8 mouse cellular contexts compared by ENCODE assay signal in genomic region chr8:84965731-84966291, GRCm38 (mm10). TPM values are rescaled to one million over a fixed set of nuclear protein-coding genes. Genes with fewer than 3 reads are reported as not detected.
DNase-seq lines count a peak whose midpoint lies in the region; ATAC-seq lines count a peak whose summit lies in the region.

No protein-coding gene starts in this region.

- peak overlapping the region; percentile 70 for H3K4me3 ChIP-seq in intestine, embryonic 14.5 days (ENCODE audit: low read depth, low read length)
- H3K4me3 ChIP-seq in midbrain, embryonic 10.5 days, result peak overlapping the region; percentile 80

- H3K27ac ChIP-seq in intestine, embryonic 14.5 days (ENCODE audit: low read depth), result peak overlapping the region; percentile 9; the same call in 1 of the 2 replicates
- H3K27ac ChIP-seq in midbrain, embryonic 10.5 days (replicated peaks), result peak overlapping the region; percentile 88

- H3K27me3 ChIP-seq in intestine, embryonic 14.5 days (replicated peaks; ENCODE audit: control insufficient read depth, insufficient read depth, low read length), result no peaks in the 10 kb centered on the region
- H3K27me3 ChIP-seq in midbrain, embryonic 10.5 days (ENCODE audit: low read depth, poor library complexity, severe bottlenecking), result no peaks in the 10 kb centered on the region

- H3K9me3 ChIP-seq in intestine, embryonic 14.5 days (ENCODE audit: control insufficient read depth, low read length), result no peaks in the 10 kb centered on the region
- H3K9me3 ChIP-seq in midbrain, embryonic 10.5 days (replicated peaks), result no peaks in the 10 kb centered on the region

- H3K9ac ChIP-seq in intestine, embryonic 14.5 days (ENCODE audit: low read length), result peak overlapping the region; percentile 61

- H3K36me3 ChIP-seq in intestine, embryonic 14.5 days (ENCODE audit: control insufficient read depth, insufficient read depth, low read length), result peaks cover 12% of the 10 kb centered on the region
- H3K36me3 ChIP-seq in midbrain, embryonic 10.5 days, result peaks cover 40% of the 10 kb centered on the region

- peaks cover 19% of the 10 kb centered on the region for H3K4me1 ChIP-seq in intestine, embryonic 14.5 days (replicated peaks; ENCODE audit: control insufficient read depth, insufficient read depth, low read length)
- peaks cover 47% of the 10 kb centered on the region for H3K4me1 ChIP-seq in midbrain, embryonic 10.5 days

- DNase-seq in urinary bladder, adult 18-20 months (ENCODE audit: low spot score in 2 of 2), result peak; percentile 85 to 94
- no peak for DNase-seq in urinary bladder, postnatal 10 days (ENCODE audit: low spot score)
- peak; percentile 90 for DNase-seq in embryo, embryonic 11.5 days (ENCODE audit: low read depth, low spot score)
- peak; percentile 92 for DNase-seq in gastrocnemius, postnatal 25 days
- DNase-seq in intestine, embryonic 14.5 days (ENCODE audit: low spot score), result peak; percentile 91
- DNase-seq in left cerebral cortex, postnatal 36 days (ENCODE audit: low spot score in 2 of 2), result peak; percentile 92
- DNase-seq in midbrain, embryonic 10.5 days (ENCODE audit: low spot score), result peak; percentile 96
- peak; percentile 86 to 89 for DNase-seq in spleen, adult 18-20 months

- intact Hi-C loops in left cerebral cortex, postnatal 36 days (cut with DNase I), result loop anchor here (1.0 kb wide), 1 partner anchor 20 kb away; the partner anchor contains the start of gene Rtbdn

- under 1% methylated on average over 41 of the region's 41 CpGs for WGBS in intestine, embryonic 14.5 days
- WGBS in midbrain, embryonic 10.5 days, result under 1% methylated on average over 41 of the region's 41 CpGs

- peak overlapping the region; percentile 87 for H3K4me2 ChIP-seq in intestine, embryonic 14.5 days (ENCODE audit: low read length)

- peak; percentile 84 for ATAC-seq in intestine, embryonic 14.5 days (replicated peaks; ENCODE audit: low FRiP score, low TSS enrichment, low read depth)

RNA-seq across cellular contexts. Expression of gene Gm49661, which starts 3.4 kb away (rescaled TPM):
- total RNA-seq in gastrocnemius, postnatal 25 days (2021), result not detected
- polyA plus RNA-seq in intestine, embryonic 14.5 days (2014; fragmentation: Nextera tagmentation; extraction: Ambion mirVana), result not detected in 2 replicates
- 1 to 10 TPM in 1 of 2 experiments, not detected in 1; 1.6 TPM for total RNA-seq in left cerebral cortex, postnatal 36 days (2021)
- polyA plus RNA-seq in midbrain, embryonic 10.5 days (2016; fragmentation: Nextera tagmentation; extraction: Ambion mirVana), result not detected in 2 replicates

RNA-seq across cellular contexts. Expression of gene Prdx2, which starts 3.6 kb away (rescaled TPM):
- 100 to 1,000 TPM; 192 to 200 TPM for total RNA-seq in gastrocnemius, postnatal 25 days (2021)
- polyA plus RNA-seq in intestine, embryonic 14.5 days (2014; fragmentation: Nextera tagmentation; extraction: Ambion mirVana), result 771 and 821 TPM in 2 replicates
- 100 to 1,000 TPM; 324 to 340 TPM for total RNA-seq in left cerebral cortex, postnatal 36 days (2021)
- polyA plus RNA-seq in midbrain, embryonic 10.5 days (2016; fragmentation: Nextera tagmentation; extraction: Ambion mirVana), result 1,203 and 1,278 TPM in 2 replicates

RNA-seq across cellular contexts. Expression of gene Rnaseh2a, which starts 3.8 kb away (rescaled TPM):
- total RNA-seq in gastrocnemius, postnatal 25 days (2021), result 10 to 100 TPM; 22.2 to 24.7 TPM
- 132 and 141 TPM in 2 replicates for polyA plus RNA-seq in intestine, embryonic 14.5 days (2014; fragmentation: Nextera tagmentation; extraction: Ambion mirVana)
- total RNA-seq in left cerebral cortex, postnatal 36 days (2021), result 10 to 100 TPM; 41.2 to 55.4 TPM
- 136 and 158 TPM in 2 replicates for polyA plus RNA-seq in midbrain, embryonic 10.5 days (2016; fragmentation: Nextera tagmentation; extraction: Ambion mirVana)

RNA-seq across cellular contexts. Expression of gene Junb, which starts 12.7 kb away (rescaled TPM):
- 1 to 10 TPM; 5.1 to 6.9 TPM for total RNA-seq in gastrocnemius, postnatal 25 days (2021)
- polyA plus RNA-seq in intestine, embryonic 14.5 days (2014; fragmentation: Nextera tagmentation; extraction: Ambion mirVana), result 14.4 and 17.2 TPM in 2 replicates
- 100 to 1,000 TPM in 1 of 2 experiments, 10 to 100 TPM in 1; 43.2 to 133 TPM for total RNA-seq in left cerebral cortex, postnatal 36 days (2021)
- polyA plus RNA-seq in midbrain, embryonic 10.5 days (2016; fragmentation: Nextera tagmentation; extraction: Ambion mirVana), result 5.0 and 5.4 TPM in 2 replicates

RNA-seq across cellular contexts. Expression of gene Rtbdn, which starts 19.0 kb away (rescaled TPM):
- not detected for total RNA-seq in gastrocnemius, postnatal 25 days (2021)
- 0.09 TPM in 1 of 2 replicates, not detected in the other for polyA plus RNA-seq in intestine, embryonic 14.5 days (2014; fragmentation: Nextera tagmentation; extraction: Ambion mirVana)
- total RNA-seq in left cerebral cortex, postnatal 36 days (2021), result 1 to 10 TPM in 1 of 2 experiments, under 1 TPM in 1; 0.84 to 1.7 TPM
- 0.62 and 1.2 TPM in 2 replicates for polyA plus RNA-seq in midbrain, embryonic 10.5 days (2016; fragmentation: Nextera tagmentation; extraction: Ambion mirVana)
